Mouse (Mus musculus) kidney, adult 2 months (tissue): ENCODE data around the gene Tmem11.

Source experiments
- CTCF ChIP-seq: fragments of 200-500 bp; conservative IDR thresholded peaks from 2 replicates; pipeline ENCODE4 v1.5.1; 2011; ENCODE audit warnings: low read depth, mild to moderate bottlenecking, control low read depth, low read length, moderate library complexity, mixed read lengths; ENCODE audit not compliant: insufficient read depth, insufficient read length
- POLR2A ChIP-seq: fragments of 200-500 bp; IDR thresholded peaks from one replicate; pipeline ENCODE4 v1.6.1; 2011; ENCODE audit warnings: low read depth, low read length, control low read depth

- TF ChIP-seq CTCF: no peak
- TF ChIP-seq POLR2A: no peak
Measured at GRCm38 (mm10) chr11:60873101-60873500, 6.0 kb downstream of the Tmem11 start.
